ENCODE assay signal across 16 mouse cellular contexts in the genomic region with DNA sequence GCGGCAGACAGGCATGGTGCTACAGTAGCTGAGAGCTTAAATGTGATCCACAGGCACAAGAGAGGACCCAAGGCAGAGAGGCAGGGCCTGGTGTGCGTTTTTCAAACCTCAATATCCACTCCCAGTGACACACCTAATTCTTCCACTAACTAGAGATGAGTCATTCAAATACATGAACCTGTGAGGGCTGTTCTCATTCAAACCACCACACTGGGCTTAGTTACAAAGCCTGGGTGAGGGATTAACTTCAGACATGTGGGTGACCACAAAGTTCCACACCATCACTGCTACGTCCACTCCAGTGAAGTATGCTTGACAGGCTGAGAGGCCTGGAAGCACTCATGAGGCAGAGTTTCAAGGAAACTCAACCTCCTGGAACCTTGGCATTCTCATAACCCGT.
"Had no signal": no experiment of that assay in that cellular context is flagged by ENCODE, and none has a peak within 500 bp of the region (broad histone marks: within the 10 kb centered on the region; RNA-seq: fewer than 3 reads in every experiment).

No protein-coding gene starts in this region.

- H3K9me3 ChIP-seq: kidney, embryonic 15.5 days; limb, embryonic 15.5 days had no signal

- H3K4me2 ChIP-seq: kidney, embryonic 15.5 days; limb, embryonic 12.5 days; limb, embryonic 15.5 days; liver, embryonic 11.5 days; lung, embryonic 14.5 days; midbrain, embryonic 11.5 days had no signal

- H3K36me3 ChIP-seq: kidney, embryonic 15.5 days; limb, embryonic 12.5 days; limb, embryonic 15.5 days had no signal

- H3K27me3 ChIP-seq: kidney, embryonic 15.5 days; limb, embryonic 12.5 days; limb, embryonic 15.5 days had no signal

- H3K27ac ChIP-seq: kidney, embryonic 15.5 days; limb, embryonic 12.5 days; limb, embryonic 15.5 days; liver, embryonic 14.5 days had no signal

- H3K4me3 ChIP-seq: kidney, embryonic 15.5 days; limb, embryonic 12.5 days; limb, embryonic 15.5 days had no signal

- H3K4me1 ChIP-seq: kidney, embryonic 15.5 days; limb, embryonic 12.5 days; limb, embryonic 15.5 days had no signal

- H3K9ac ChIP-seq: kidney, embryonic 15.5 days; limb, embryonic 12.5 days; limb, embryonic 15.5 days; liver, embryonic 14.5 days; liver, postnatal 0 days; lung, embryonic 14.5 days had no signal

- DNase-seq: kidney, adult 8-10 months; kidney, postnatal 10 days; kidney, postnatal 36 days; left cerebral cortex, postnatal 4 days; liver, postnatal 0 days; lung, embryonic 14.5 days; lung, postnatal 10 days; midbrain, embryonic 14.5 days; thymus, adult 18-20 months; thymus, postnatal 4 days had no signal

- ATAC-seq: liver, postnatal 0 days had no signal
